Mouse (Mus musculus): Measurements from ENCODE around the gene Haus3.

Gene Haus3

DNA sequence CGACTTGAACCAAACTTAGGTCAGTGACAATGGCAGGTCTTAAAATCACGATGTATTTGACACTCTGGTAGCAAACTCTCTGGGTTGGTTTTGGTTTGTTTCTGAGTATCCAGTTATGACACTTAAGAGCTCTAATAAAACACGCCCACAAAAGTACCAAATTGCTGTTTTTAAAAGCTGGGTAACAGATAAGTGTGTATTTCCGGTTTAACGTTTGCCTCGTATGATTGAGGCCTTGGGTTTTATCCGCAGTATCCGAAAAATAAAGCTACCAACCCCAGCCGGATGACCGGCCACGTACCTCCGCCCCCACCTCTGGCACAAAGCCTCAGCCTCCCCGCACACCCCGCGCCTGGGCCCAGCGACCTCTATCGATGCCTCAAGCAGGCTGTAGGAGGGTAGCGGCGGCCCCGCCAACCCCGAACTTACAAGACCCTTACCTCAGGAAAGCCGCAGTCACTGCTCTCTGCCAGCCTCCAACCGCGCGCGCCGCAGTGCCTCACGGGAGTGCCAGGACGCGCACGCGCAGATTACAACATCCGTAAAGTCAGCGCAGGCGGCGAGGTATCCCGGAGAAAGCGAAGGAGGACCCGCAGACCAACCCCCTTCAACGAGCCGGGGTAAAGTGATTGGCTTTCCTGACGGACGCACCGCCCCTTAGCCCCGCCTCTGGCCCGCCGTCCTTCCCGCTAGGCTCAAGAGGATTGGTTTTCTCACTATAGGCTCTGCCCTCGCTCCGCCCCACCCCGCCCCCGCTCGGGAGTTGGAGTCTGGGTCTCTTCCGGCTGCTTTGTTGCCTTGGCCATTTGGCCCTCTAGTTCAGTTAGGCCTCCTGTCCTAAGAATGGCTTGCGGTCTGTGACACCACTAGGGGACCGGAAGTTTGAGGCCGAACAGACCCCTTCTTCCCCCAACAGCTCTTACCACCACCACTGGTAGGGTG, at the start of gene Haus3, which contains the start of gene Poln:
Gene Haus3, minus strand, starts transcription at position 578 of the 942 bp plus-strand sequence.
Gene Poln, minus strand, starts transcription at position 499 of the 942 bp plus-strand sequence.
- DNase-seq (ENCODE audit: low spot score in 2 of 2), result peak; percentile 97 to 98

DNA sequence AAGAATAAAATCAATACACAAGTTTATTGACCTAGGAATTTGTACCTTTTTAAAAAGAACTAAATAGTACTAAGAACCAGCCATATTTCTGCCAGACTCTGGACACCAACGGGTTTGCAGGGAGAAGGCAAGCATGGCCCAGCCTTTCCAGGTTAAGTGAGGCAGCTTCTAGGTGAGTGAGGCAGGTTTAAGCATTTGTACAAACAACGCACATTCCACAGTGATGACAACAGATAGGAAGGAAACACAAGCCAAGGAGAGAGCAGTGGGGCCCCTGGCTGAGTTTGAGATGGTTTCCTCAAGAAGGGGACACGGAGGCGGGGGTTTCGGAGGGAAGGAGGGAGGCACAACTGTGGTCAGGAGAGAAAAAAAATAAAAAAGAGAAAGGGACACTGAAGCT, 49.3 kb upstream of the Haus3 start:
- no peak for DNase-seq (ENCODE audit: low spot score in 2 of 2)

DNA sequence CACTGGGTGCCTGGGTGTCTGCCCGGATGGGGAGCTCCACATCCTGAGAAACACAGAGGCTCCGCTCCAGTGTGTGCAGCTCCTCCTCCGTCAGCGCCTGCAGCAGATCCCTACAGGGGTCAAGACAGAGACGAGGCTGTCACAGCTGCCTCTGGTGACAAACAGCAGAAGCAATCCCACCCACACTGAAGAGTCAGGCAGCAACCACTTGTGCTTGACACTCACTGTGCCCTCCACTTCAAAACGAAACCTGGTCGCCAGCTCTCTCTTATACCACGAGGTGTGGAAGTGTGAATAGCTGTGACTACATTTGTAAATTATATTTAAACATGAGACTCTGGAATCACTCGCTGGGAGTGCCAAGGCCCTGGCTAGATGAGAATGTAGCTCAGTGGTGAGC, 48.4 kb upstream of the Haus3 start:
- peak; percentile 24 to 29 for DNase-seq (ENCODE audit: low spot score in 2 of 2)

DNA sequence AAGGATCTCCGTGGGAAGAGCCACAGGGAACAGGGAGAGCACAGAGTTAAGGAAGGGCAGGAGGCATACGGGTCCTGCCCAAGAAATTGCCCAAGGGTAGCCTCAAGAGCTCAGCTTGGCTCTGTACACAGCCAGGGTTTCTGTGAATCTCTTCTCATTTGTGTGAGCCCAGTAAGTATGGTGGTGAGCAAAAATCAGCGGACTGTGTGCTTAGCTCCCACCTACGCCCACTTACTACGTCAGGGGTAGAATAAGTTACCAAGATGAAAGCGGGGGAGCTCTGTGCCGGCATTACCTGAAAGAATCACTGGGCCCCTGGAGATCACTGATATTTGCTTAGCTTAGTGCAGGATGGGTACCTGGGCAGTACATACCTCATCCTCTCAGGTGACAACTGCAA, 46.7 kb upstream of the Haus3 start:
- DNase-seq (ENCODE audit: low spot score in 2 of 2), result no peak

DNA sequence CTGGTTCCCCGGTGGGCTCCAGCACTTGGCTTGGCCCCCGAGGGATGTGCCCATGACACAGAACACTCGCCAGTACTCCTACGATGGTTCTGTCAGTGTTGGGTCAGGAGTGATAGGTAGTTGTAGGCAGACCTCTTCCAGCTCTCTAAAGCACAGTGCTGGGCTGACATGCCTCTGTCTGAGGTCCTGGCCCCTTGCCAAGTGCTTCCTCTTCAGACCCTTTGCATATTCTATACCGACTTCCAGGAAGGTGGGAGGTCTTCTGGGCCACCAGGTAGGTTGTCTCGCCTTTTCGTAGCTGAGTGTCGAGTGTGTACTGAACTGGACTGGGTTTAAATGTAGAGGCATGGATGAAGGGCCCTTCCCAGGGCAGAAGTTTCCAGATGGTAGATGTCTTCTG, 44.3 kb upstream of the Haus3 start:
- no peak for DNase-seq (ENCODE audit: low spot score in 2 of 2)

DNA sequence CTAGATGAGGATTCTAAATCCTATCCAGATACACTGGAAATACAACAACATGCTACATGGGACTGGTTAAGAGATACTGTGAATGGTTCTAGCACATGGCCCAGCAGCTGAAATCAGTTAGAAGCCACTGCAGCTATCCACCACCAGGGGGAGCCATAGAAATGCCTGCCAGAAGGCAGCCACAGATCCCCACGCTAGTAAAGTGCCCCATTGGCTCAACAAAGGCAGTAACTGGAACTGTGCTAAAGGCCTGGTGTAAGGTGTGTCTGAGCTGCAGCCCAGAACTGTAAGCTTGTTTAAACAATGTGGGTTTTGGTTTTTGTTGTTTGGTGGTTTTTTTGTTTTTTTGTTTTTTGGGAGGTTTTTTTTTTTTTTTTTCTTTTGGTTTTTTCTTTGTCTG, 41.0 kb upstream of the Haus3 start:
- DNase-seq (ENCODE audit: low spot score in 2 of 2), result peak; percentile 52 to 76

DNA sequence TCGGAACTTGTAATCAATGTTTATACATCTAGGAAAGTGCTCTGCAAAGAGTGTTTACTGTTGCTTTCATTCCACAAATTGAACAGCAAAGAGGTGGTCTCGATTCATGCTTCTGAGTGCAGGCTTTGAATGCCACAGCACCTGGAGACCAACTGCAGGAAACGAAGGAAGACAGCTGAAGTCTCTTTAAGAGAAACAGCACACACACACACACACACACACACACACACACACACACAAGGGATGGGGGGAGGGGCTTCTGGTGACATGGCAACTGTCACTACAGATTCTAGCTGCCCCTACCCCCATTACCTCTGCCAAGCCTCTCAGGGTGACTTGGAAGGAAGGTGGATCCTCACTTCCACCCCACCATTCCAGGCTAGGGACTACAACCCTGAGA, 38.2 kb upstream of the Haus3 start:
- DNase-seq (ENCODE audit: low spot score in 2 of 2), result no peak

DNA sequence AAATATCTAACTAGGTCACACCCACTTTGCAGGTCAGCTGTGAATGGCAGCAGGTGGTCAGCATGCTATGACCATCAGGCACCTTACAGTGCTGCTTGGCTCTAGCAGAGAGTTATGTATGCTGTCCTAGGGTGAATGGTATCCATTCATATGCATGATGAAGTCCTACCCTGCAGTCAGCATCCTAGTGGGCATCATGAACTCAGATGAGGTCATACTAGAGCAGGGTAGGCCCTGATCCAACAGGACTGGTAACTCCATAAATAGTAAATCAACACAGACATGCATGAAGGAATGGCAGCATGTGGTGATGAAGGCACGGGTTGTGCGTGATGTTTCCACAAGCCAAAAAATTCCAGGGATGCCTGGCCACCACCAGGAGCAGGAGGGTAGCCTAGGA, 36.5 kb upstream of the Haus3 start:
- no peak for DNase-seq (ENCODE audit: low spot score in 2 of 2)

DNA sequence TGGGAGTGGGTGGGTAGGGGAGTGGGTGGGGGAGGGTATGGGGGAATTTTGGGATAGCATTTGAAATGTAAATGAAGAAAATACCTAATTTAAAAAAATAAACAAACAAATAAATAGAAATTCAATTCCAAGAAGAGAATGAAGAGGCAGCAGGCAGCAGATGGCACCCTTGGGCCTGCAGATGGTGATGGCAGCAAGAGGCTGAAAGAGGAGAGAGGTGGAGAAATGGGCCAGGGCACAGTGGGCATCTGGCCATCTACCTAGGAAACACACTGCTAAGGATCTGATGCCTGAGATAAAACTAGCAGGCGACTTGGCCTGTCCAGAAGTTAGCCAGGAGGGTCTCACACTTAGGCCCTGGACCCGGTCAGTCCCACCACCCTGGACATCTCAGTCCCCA, 35.6 kb upstream of the Haus3 start:
- no peak for DNase-seq (ENCODE audit: low spot score in 2 of 2)

DNA sequence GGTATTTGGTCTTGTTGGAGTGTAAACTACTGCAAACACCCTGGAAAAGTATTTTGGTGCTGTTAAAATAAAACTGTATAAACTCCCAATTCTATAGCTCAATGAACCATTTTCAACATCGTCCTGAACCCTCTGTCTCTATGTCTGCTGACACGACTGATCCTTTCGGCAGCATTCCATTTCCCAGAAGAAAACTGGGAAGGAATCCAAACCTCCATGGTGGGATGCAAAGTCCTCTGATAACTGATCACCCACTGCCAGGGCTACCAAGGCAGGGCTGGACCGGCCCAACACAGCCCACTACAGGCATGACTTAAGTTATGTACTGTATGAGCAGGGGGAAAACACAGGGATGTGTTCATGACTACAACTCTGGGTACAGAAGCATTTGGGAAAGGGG, 32.7 kb upstream of the Haus3 start:
- DNase-seq (ENCODE audit: low spot score in 2 of 2), result no peak

DNA sequence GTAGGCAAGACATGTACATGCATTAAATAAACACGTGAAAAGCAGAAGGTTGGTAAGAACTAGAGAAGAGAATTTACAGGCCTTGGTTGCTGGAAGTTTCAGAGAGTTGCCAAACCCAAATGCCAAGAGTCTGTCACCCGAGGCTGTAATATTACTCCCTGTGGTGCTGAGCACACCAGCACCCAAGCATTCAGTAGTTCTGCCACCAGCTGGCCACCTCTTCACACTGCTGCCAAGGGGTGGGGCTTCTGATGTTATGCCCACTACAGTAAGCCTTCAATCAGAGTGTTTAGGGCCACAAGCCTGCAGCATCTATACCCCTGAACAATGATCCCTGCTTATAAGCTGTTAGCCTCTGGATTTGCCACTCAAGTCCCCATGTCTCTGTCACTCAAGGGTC, 32.1 kb upstream of the Haus3 start:
- no peak for DNase-seq (ENCODE audit: low spot score in 2 of 2)

DNA sequence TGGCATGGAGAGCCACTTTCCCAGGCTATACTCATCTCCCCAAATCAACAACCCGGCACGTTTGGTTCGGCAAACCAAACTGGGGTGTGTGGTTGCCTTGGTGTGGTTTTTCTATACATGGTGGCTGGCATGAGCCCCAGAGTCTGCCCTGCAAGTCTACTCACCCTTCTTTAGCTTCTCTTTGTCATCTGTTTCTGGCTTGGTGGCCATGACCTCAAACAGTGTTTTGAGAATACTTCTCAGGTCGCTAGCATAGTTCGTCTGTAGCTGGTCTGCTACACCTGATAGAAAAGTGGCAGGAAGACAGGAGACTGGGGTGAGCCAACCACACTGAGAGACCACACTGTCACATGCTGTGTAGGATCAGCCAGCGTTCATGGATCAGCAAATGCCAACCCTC, 29.3 kb upstream of the Haus3 start:
- no peak for DNase-seq (ENCODE audit: low spot score in 2 of 2)

DNA sequence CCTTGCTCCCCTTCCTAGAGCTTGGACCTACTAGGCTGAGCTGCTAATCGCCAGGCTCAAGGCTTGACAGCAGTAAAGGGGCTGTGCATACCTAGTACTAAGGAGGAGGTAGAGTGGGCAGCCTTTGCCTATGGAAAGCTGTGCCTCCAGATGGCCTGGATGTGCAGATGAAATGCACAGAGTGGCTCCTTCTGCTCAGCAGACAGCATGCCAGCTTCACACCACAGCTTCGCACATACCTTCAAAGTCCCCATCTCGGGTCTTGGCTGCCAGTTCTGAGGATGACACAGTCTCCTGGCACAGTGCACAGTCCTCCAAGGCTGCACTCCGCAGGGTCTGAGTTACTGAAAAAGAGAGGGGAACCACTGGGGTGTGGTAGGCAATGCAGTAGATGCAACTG, 27.9 kb upstream of the Haus3 start:
- DNase-seq (ENCODE audit: low spot score in 2 of 2), result no peak

DNA sequence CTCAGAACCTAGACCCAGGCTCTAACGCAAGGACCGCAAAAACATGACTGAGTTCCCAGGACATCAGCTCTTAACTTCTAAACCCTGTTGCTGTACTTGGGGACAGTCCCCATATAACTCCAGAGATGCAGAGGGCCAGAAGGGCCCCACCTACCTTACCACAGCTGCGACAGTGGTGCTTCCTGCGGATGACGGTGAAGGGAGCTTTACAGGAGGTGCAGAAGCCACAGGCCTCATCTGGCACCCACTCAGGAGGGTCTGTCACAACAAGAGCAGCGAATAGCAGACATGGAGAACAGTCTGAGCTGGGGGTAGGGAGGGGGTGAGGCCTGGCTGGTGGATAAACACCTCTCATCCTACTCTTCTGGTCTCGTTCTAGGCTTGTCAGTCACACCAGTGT, 27.1 kb upstream of the Haus3 start:
- no peak for DNase-seq (ENCODE audit: low spot score in 2 of 2)

DNA sequence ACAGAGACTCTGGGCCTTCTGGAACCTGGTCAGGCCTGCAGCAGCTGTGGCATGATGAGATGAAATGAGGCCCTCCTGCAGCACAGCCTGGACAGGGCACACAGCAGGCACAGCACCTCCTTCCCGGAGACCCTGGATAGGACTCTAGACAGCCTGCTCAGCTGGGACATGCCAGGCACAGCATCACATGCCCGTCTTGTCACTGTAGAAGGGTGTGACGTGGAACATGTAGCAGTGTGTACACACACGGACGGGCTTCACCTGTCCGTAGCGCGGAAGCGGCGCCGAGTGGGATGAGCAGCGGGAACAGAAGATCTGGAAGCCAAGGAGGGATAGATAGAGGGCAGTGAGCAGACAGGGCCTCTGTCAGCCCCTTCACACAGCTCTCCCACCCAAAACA, 26.5 kb upstream of the Haus3 start:
- no peak for DNase-seq (ENCODE audit: low spot score in 2 of 2)

DNA sequence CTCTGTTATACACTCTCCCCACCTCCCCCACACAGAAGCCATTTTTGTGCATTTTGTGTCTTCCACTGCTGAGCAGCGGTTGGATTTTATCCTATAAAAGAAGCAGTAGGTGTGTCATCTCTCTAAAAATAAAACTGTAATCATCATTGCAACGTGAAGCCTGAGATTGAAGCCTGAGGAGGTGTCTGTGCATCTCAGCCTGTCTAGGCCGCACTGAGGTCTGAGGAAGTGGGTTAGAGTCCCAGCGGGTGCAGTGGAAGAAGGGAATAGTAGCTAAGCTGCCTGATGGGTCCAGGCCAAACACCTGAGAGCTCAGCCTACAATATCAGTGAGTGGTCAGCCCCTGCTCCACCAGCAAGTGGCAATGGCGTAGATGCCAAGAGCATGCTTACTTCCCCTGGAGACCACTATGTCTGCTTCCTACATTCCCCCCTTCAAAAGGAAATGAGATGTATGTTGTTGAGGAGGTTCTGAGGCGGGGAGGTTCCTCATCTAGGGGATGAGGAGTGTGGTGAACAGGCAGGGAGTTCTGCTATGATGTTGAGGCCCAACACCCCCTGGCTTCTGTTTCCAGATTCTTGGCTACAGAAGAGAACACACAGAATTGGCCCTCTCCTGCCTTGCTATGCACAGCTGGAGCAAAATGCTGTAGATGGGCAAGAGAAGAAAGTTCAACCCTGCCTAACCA, 25.8 kb upstream of the Haus3 start:
- no peak for DNase-seq (ENCODE audit: low spot score in 2 of 2)

DNA sequence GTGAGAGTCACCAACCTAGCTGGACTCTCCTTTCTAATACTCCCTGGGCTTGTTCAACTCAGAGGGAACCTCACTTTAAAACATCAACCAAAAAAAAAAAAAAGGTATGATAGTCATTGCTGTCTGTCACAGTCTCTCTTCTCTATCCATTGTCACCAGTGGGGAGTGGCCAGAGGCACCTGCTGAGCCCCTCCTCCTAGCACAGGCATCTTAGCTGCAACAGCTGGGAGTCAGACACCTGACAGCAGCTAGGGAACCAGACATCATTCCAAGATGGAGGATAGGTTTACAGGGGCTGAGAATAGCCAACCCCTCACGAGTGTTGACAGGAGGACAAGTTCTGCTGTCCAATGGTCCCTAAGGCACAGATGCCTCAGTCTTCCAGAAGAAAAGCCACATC, 25.1 kb upstream of the Haus3 start:
- DNase-seq (ENCODE audit: low spot score in 2 of 2), result no peak

DNA sequence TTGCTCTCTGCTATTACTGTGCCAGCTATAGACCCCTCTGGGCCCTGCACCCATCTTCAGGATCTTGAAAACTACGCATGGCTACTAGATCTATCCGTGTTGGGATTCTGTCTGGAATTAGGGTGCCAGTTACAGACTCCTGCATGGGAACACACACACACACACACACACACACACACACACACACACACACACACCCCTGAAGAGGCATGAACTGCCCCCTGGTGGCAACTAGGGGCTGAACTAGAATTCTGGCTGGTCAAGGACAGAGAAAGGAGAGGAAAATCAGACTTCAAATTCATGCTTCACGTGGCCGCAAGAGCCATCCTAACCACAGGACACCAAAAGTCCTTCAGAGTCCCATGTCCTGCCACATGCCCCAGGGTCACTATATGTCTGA, 22.5 kb upstream of the Haus3 start:
- DNase-seq (ENCODE audit: low spot score in 2 of 2), result no peak

DNA sequence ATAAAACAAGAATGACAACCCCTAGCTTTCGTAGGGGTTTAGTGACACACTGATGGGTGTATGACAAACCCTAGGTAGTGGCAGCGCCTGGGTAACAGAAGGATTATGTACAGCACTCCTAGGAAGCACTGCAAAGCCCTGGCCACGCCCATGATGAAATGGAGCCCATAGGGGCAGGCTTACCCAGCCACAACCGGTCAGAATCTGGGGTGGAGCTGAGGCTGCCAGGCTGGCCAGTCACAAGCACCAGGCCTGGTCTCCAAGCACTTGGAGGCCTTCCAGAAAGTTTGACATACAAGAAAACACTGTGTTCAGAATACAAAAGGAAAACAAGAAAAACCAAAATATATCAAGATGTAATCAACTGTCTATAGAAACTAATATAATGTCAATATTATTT, 21.7 kb upstream of the Haus3 start:
- DNase-seq (ENCODE audit: low spot score in 2 of 2), result no peak

DNA sequence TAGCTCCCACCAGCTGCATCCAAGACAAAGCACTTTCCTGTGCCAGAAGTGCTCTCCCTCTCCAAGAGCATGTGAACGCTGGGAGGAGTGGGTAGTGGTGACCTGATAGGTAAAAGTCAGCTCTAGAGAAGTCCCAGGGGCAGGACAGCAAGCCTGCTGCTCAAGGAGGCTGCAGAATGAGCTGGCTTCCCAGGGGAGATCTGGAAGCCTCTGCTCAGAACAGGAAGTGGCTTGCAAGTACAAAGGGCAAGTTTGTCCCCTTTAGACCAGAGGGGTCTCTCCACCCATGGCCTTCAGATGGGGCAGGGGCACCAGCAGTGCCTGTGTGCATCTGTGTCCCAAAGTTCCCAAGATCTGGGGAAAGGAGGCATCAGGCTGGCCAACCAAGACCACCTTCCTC, 20.2 kb upstream of the Haus3 start:
- no peak for DNase-seq (ENCODE audit: low spot score in 2 of 2)

DNA sequence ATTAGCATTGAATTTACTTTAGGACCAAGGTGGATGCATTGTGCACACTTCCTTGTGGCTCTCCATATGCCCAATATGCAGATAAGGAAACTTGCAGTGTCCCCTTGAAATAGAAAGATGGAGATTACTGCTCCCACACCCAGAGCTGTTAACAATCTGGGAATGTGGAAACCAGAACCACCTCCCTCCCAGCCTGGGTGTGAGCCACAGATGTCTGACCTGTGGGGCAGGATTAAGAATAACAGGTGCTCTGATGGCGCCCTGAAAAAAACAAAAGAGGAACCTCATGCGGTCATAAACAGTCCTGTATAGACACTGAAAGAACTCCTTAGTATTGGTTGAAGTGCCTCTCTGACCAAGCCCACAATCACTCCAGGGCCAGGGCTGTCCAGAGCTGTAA, 19.5 kb upstream of the Haus3 start:
- no peak for DNase-seq (ENCODE audit: low spot score in 2 of 2)

DNA sequence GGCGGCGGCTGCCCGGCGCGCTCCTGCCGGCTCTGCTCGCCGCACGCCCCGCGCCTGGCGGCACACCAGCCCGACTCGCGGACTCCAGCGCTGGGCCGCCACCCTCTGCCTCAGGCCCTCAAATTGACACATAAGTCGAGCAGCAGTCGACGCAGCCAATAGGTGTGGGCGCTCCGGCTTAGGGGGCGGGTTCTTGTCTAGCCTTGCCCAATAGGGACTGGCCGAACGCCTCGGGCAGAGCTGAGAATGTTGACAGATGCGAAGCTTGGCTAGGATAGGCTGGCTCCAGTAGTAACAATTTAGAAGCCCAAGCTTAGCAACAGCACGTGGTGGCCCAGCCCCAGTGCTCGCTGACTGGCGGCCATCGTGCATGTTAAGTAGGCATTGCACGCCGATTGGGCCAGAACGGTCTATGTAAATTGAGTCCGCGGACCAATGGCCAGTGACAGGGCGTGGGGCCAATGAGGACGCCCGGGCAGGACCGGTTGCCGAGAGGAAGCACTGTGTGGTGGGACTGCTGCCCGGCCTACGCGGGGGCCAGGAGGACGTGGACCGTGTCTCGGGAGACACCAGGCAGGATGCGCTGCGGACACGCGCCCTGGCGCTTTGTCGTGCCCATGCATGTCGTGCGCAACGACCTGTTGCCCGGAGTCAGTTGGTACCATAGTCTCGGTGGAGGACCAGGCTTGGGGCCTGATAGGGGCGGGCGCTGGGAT, 18.4 kb upstream of the Haus3 start, which contains the start of gene Mxd4:
Gene Mxd4, minus strand, starts transcription at position 120 of the 716 bp plus-strand sequence.
- peak; percentile 100 for DNase-seq (ENCODE audit: low spot score in 2 of 2)

Measured in heart, adult 9 months (tissue).